Mouse (Mus musculus): ENCODE results near the gene Hist1h4c. TPM values are rescaled to one million over a fixed set of nuclear protein-coding genes. Genes with fewer than 3 reads are reported as not detected.

Gene Hist1h4c
- polyA plus RNA-seq, 1 experiment from 2014 or later, result 7.9 TPM

GRCm38 (mm10) chr13:23702220-23702619 lies 4.0 kb upstream of the Hist1h4c start:
- H3K27me3 ChIP-seq, result no peaks in the 10 kb centered on the region
- whole genome bisulfite sequencing, result 86% methylated on average over 4 of the region's 4 CpGs

GRCm38 (mm10) chr13:23700786-23701520 lies 2.7 kb upstream of the Hist1h4c start:
- ATAC-seq, result peak; percentile 50; the same call in 1 of the 2 replicates
- WGBS, result 32% methylated on average over 8 of the region's 8 CpGs
- Histone ChIP-seq H3K27me3 (no peaks in the 10 kb centered on the region), H3K9ac (no peak overlapping the region), H3K4me1 (peaks cover 14% of the 10 kb centered on the region), H3K4me3 (no peak overlapping the region), H3K36me3 (ENCODE audit: poor library complexity, severe bottlenecking) (no peaks in the 10 kb centered on the region), H3K4me2 (no peak overlapping the region), H3K27ac (no peak overlapping the region), H3K9me3 (replicated peaks) (no peaks in the 10 kb centered on the region)

More at GRCm38 (mm10) chr13:23702220-23702619, 4.0 kb upstream of the Hist1h4c start:
- no peak for ATAC-seq
- Histone ChIP-seq H3K9me3 (replicated peaks) (no peaks in the 10 kb centered on the region), H3K4me3 (no peak overlapping the region), H3K36me3 (ENCODE audit: poor library complexity, severe bottlenecking) (no peaks in the 10 kb centered on the region), H3K4me2 (no peak overlapping the region), H3K4me1 (peaks cover 14% of the 10 kb centered on the region), H3K9ac (no peak overlapping the region), H3K27ac (no peak overlapping the region)

- Histone ChIP-seq H3K4me3 (no peak overlapping the region), H3K9ac (no peak overlapping the region), H3K4me1 (peaks cover 14% of the 10 kb centered on the region), H3K27me3 (no peaks in the 10 kb centered on the region), H3K36me3 (ENCODE audit: poor library complexity, severe bottlenecking) (no peaks in the 10 kb centered on the region), H3K9me3 (replicated peaks) (no peaks in the 10 kb centered on the region), H3K27ac (no peak overlapping the region), H3K4me2 (no peak overlapping the region)
- no peak for ATAC-seq
- 70% methylated on average over 3 of the region's 3 CpGs for WGBS
Observed at GRCm38 (mm10) chr13:23699767-23700166, 1.5 kb upstream of the Hist1h4c start.

DNA sequence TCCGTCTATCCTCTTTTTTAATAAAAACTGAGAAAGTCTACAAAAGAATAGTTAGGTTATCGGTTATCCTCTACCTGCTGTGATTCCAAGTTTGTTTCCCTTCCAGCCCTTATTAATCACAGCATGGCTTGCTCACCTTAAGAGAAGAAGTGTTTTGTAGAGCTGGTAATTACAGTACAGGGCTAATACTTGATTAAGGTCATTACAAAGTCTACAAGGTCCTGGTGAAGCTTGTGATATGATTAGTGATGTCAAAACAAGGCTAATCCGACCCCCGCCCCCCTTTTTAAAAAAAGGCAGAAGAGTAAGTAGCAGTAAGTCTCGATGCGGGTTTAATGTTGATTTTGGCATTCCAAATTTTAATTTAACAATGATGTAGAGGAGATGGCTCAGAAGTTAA lies 742 bp upstream of the Hist1h4c start:
- Histone ChIP-seq H3K4me1 (peaks cover 14% of the 10 kb centered on the region), H3K9ac (no peak overlapping the region; the same call in 1 of the 2 replicates), H3K4me2 (peak overlapping the region; percentile 75), H3K9me3 (replicated peaks) (no peaks in the 10 kb centered on the region), H3K27ac (peak overlapping the region; percentile 93), H3K27me3 (no peaks in the 10 kb centered on the region), H3K36me3 (ENCODE audit: poor library complexity, severe bottlenecking) (no peaks in the 10 kb centered on the region), H3K4me3 (peak overlapping the region; percentile 46; the same call in 1 of the 2 replicates)
- no peak for ATAC-seq
- 47% methylated on average over 6 of the region's 6 CpGs for WGBS

DNA sequence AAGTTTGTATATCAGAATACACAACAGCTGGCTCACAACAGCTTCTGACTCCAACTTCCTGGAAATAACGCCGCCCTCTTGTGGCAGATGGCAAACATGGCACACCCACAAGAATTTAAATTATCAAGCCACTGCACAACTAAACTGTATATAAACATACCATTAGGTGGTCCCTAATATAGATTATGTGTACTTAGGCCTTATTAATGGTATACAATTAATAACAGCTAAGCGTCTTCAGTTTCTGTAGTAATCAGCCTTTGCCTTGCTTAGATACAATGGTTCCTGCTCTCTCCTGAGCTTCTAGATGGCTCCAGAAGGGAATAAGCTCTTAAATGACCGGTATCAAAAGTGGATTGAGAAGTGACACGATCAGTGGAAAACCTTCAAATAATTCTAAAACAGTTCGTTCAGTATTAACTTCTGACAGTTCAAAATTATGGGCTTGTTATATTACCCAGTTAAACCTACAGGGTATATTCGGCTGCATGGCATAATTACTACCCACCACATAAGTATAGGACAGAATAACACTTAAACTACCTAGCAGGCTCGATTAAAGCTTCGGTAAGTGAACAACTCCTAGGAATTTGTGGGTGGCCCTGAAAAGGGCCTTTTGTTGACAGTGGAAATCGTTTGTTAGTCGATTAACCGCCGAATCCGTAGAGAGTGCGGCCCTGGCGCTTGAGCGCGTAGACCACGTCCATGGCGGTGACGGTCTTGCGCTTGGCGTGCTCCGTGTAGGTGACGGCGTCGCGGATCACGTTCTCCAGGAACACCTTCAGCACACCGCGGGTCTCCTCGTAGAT lies 559 bp downstream of the Hist1h4c start:
- H3K27me3 ChIP-seq, result no peaks in the 10 kb centered on the region
- no peaks in the 10 kb centered on the region for H3K36me3 ChIP-seq (ENCODE audit: poor library complexity, severe bottlenecking)
- H3K9ac ChIP-seq, result peak overlapping the region; percentile 75
- H3K4me2 ChIP-seq, result peak overlapping the region; percentile 75
- peaks cover 14% of the 10 kb centered on the region for H3K4me1 ChIP-seq
- WGBS, result under 1% methylated on average over 26 of the region's 32 CpGs
- peak; percentile 57 for ATAC-seq
- H3K9me3 ChIP-seq (replicated peaks), result no peaks in the 10 kb centered on the region
- peak overlapping the region; percentile 46 for H3K4me3 ChIP-seq
- peak overlapping the region; percentile 93 for H3K27ac ChIP-seq

DNA sequence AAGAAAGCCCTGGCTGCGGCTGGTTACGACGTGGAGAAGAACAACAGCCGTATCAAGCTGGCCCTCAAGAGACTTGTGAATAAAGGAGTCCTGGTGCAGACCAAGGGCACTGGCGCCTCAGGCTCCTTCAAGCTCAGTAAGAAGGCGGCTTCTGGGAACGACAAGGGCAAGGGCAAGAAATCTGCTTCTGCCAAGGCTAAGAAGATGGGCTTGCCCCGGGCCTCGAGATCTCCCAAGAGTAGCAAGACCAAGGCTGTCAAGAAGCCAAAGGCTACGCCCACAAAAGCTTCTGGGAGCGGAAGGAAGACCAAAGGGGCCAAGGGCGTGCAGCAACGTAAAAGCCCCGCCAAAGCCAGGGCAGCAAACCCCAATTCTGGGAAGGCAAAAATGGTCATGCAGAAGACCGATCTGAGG lies 2.2 kb downstream of the Hist1h4c start:
- no peak for ATAC-seq
- H3K27me3 ChIP-seq, result no peaks in the 10 kb centered on the region
- H3K9me3 ChIP-seq (replicated peaks), result no peaks in the 10 kb centered on the region
- no peaks in the 10 kb centered on the region for H3K36me3 ChIP-seq (ENCODE audit: poor library complexity, severe bottlenecking)
- no peak overlapping the region for H3K27ac ChIP-seq
- no peak overlapping the region for H3K4me3 ChIP-seq
- no peak overlapping the region for H3K9ac ChIP-seq
- H3K4me2 ChIP-seq, result no peak overlapping the region
- 65% methylated on average over 15 of the region's 15 CpGs for WGBS
- peaks cover 14% of the 10 kb centered on the region for H3K4me1 ChIP-seq

- peaks cover 14% of the 10 kb centered on the region for H3K4me1 ChIP-seq
- H3K27ac ChIP-seq, result no peak within 1 kb of the TSS
- no peak within 1 kb of the TSS for H3K4me2 ChIP-seq
- no peaks in the 10 kb centered on the region for H3K9me3 ChIP-seq (replicated peaks)
- H3K9ac ChIP-seq, result no peak within 1 kb of the TSS
- 47% methylated on average over 13 of the region's 13 CpGs for WGBS
- no peaks in the 10 kb centered on the region for H3K27me3 ChIP-seq
- H3K36me3 ChIP-seq (ENCODE audit: poor library complexity, severe bottlenecking), result no peaks in the 10 kb centered on the region
- no peak within 1 kb of the TSS for H3K4me3 ChIP-seq
- no peak for ATAC-seq
Observed at GRCm38 (mm10) chr13:23695514-23695913, 2.7 kb downstream of the Hist1h4c start, which contains the start of gene Hist1h1t. Gene Hist1h1t (plus strand): TSS chr13:23695814.

DNA sequence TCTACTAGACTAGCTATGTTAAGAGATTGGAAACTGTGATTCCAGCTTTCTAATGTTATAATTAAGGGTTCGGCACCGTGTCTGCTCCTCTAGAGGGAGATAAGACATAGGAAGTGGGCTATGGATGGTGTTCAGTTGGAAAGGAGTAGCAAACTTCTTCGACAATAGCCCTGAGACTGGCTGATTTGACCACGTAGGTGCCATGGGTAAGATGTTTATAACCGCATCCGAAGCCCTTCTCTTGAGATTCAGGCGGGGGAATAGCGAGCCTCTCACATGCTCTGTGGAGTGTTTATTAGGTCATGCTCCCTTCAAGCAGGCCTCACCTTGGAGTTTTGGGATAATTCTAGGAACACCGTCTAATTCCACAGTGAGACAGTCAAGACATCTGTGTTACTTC lies 3.3 kb downstream of the Hist1h4c start:
- ATAC-seq, result no peak
- H3K36me3 ChIP-seq (ENCODE audit: poor library complexity, severe bottlenecking), result no peaks in the 10 kb centered on the region
- no peaks in the 10 kb centered on the region for H3K27me3 ChIP-seq
- WGBS, result 94% methylated on average over 9 of the region's 9 CpGs
- H3K4me3 ChIP-seq, result no peak overlapping the region
- H3K9ac ChIP-seq, result no peak overlapping the region
- H3K4me1 ChIP-seq, result peaks cover 14% of the 10 kb centered on the region
- no peak overlapping the region for H3K4me2 ChIP-seq
- H3K27ac ChIP-seq, result no peak overlapping the region
- H3K9me3 ChIP-seq (replicated peaks), result no peaks in the 10 kb centered on the region

- no peaks in the 10 kb centered on the region for H3K27me3 ChIP-seq
- 86% methylated on average over 6 of the region's 6 CpGs for WGBS
- no peak overlapping the region for H3K4me3 ChIP-seq
- H3K9me3 ChIP-seq (replicated peaks), result no peaks in the 10 kb centered on the region
- no peaks in the 10 kb centered on the region for H3K36me3 ChIP-seq (ENCODE audit: poor library complexity, severe bottlenecking)
- peaks cover 11% of the 10 kb centered on the region for H3K4me1 ChIP-seq
- no peak for ATAC-seq
- H3K27ac ChIP-seq, result no peak overlapping the region
- no peak overlapping the region for H3K4me2 ChIP-seq
- no peak overlapping the region for H3K9ac ChIP-seq
Observed at GRCm38 (mm10) chr13:23693856-23694440, 4.3 kb downstream of the Hist1h4c start.

GRCm38 (mm10) chr13:23689459-23689858 lies 8.8 kb downstream of the Hist1h4c start:
- H3K4me3 ChIP-seq, result no peak overlapping the region
- no peak overlapping the region for H3K27ac ChIP-seq
- H3K27me3 ChIP-seq, result no peaks in the 10 kb centered on the region
- H3K9ac ChIP-seq, result no peak overlapping the region
- no peaks in the 10 kb centered on the region for H3K9me3 ChIP-seq (replicated peaks)
- WGBS, result 84% methylated on average over 2 of the region's 2 CpGs
- no peak overlapping the region for H3K4me2 ChIP-seq
- no peaks in the 10 kb centered on the region for H3K36me3 ChIP-seq (ENCODE audit: poor library complexity, severe bottlenecking)
- H3K4me1 ChIP-seq, result peaks cover 14% of the 10 kb centered on the region
- ATAC-seq, result no peak

DNA sequence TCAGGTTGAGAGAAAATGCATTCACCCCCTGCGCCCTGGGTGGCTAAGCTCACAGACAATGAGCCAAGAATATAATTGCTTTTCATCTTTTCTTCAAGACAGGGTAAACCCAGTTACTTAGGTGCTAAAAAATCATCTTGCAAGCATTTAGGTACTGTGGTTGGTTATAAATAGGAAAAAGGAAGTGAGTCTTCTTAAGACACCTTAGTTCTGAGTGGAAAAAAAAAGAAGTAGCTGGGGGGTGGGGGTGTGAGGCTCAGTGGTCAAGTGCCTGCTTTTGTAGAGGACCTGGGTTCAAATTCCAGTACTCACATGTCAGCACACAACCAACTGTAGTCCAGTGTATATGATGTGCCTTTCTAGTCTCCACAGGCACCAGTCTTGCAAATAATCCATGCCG lies 9.3 kb downstream of the Hist1h4c start:
- no peak overlapping the region for H3K4me2 ChIP-seq
- H3K9me3 ChIP-seq (replicated peaks), result no peaks in the 10 kb centered on the region
- no peak for ATAC-seq
- no peak overlapping the region for H3K27ac ChIP-seq
- no peak overlapping the region for H3K9ac ChIP-seq
- H3K36me3 ChIP-seq (ENCODE audit: poor library complexity, severe bottlenecking), result no peaks in the 10 kb centered on the region
- 92% methylated on average over 2 of the region's 2 CpGs for WGBS
- H3K4me1 ChIP-seq, result peaks cover 14% of the 10 kb centered on the region
- H3K27me3 ChIP-seq, result no peaks in the 10 kb centered on the region
- H3K4me3 ChIP-seq, result no peak overlapping the region

GRCm38 (mm10) chr13:23687907-23688306 lies 10.3 kb downstream of the Hist1h4c start:
- 95% methylated on average over 7 of the region's 7 CpGs for WGBS

More at GRCm38 (mm10) chr13:23687907-23688306, 10.3 kb downstream of the Hist1h4c start:
- no peak overlapping the region for H3K4me2 ChIP-seq
- H3K4me3 ChIP-seq, result no peak overlapping the region
- H3K9me3 ChIP-seq (replicated peaks), result no peaks in the 10 kb centered on the region
- H3K4me1 ChIP-seq, result peaks cover 17% of the 10 kb centered on the region
- no peak overlapping the region for H3K9ac ChIP-seq
- ATAC-seq, result no peak
- H3K27me3 ChIP-seq, result no peaks in the 10 kb centered on the region
- no peaks in the 10 kb centered on the region for H3K36me3 ChIP-seq (ENCODE audit: poor library complexity, severe bottlenecking)
- H3K27ac ChIP-seq, result no peak overlapping the region
